Mouse (Mus musculus) midbrain, embryonic 15.5 days (tissue): ENCODE data around the gene Men1. TPM values are rescaled to one million over a fixed set of nuclear protein-coding genes. Genes with fewer than 3 reads are reported as not detected.

Experiments
- ATAC-seq: fragments of 200-750 bp; cut with Nextera tagmentation; replicated peaks from 2 replicates; pipeline ENCODE4 v1.8.0; 2017; ENCODE audit warnings: moderate TSS enrichment
- H3K27ac ChIP-seq: fragments of 300-500 bp; sonication (generic); 2 replicates; pipeline ENCODE4 v1.5.1; 2015; ENCODE audit warnings: mild to moderate bottlenecking, inconsistent platforms
- H3K27me3 ChIP-seq: fragments of 300-500 bp; sonication (generic); replicated peaks from 2 replicates; pipeline ENCODE4 v1.6.1; 2015; ENCODE audit warnings: inconsistent platforms
- H3K36me3 ChIP-seq: fragments of 300-500 bp; sonication (generic); replicated peaks from 2 replicates; pipeline ENCODE4 v1.6.1; 2015; ENCODE audit warnings: inconsistent platforms
- H3K4me1 ChIP-seq: fragments of 300-500 bp; sonication (generic); 2 replicates; pipeline ENCODE4 v1.6.1; 2015; ENCODE audit warnings: inconsistent platforms
- H3K4me2 ChIP-seq: fragments of 300-500 bp; sonication (generic); 2 replicates; pipeline ENCODE4 v1.6.1; 2015; ENCODE audit warnings: inconsistent platforms, mild to moderate bottlenecking, moderate library complexity
- H3K4me3 ChIP-seq: fragments of 300-500 bp; sonication (generic); 2 replicates; pipeline ENCODE4 v1.5.1; 2015; ENCODE audit warnings: mild to moderate bottlenecking, inconsistent platforms
- H3K9ac ChIP-seq: fragments of 300-500 bp; sonication (generic); 2 replicates; pipeline ENCODE4 v1.6.1; 2015; ENCODE audit warnings: mild to moderate bottlenecking, inconsistent platforms
- H3K9me3 ChIP-seq: fragments of 300-500 bp; sonication (generic); 2 replicates; pipeline ENCODE4 v1.6.1; 2016; ENCODE audit warnings: inconsistent platforms
- WGBS: fragments of 180-500 bp; shearing (Covaris S2); methylation state at CpG from one replicate; pipeline ENCODE4 v1.1.7; 2015; ENCODE audit warnings: mixed read lengths; 5-methylcytosine and 5-hydroxymethylcytosine counted together
- polyA plus RNA-seq: library from polyadenylated mRNA; unstranded; fragments of >200 nt; fragmentation: Nextera tagmentation; extraction: Ambion mirVana; gene quantifications from 2 replicates; pipeline ENCODE4 v1.2.1, GENCODE M21; 2015

Gene Men1
- polyA plus RNA-seq, 1 experiment from 2014 or later: 79.8 TPM

- H3K4me1 ChIP-seq: no peaks in the 10 kb centered on the region
- peak overlapping the region; percentile 2; the same call in 1 of the 2 replicates for H3K9ac ChIP-seq
- H3K4me3 ChIP-seq: no peak overlapping the region
- H3K27ac ChIP-seq: no peak overlapping the region
- WGBS: 53% methylated on average over 11 of the region's 11 CpGs
- no peak for ATAC-seq
- H3K9me3 ChIP-seq: no peaks in the 10 kb centered on the region
- no peaks in the 10 kb centered on the region for H3K27me3 ChIP-seq
- H3K36me3 ChIP-seq: peaks cover 44% of the 10 kb centered on the region
- no peak overlapping the region for H3K4me2 ChIP-seq
Observed at GRCm38 (mm10) chr19:6377327-6378040, 42.7 kb downstream of the Men1 start.

GRCm38 (mm10) chr19:6380411-6381166 is 45.8 kb downstream of the Men1 start:
- Histone ChIP-seq H3K9me3 (no peaks in the 10 kb centered on the region), H3K4me3 (no peak overlapping the region), H3K27me3 (no peaks in the 10 kb centered on the region), H3K36me3 (peaks cover 20% of the 10 kb centered on the region), H3K4me2 (no peak overlapping the region), H3K9ac (no peak overlapping the region), H3K4me1 (no peaks in the 10 kb centered on the region), H3K27ac (no peak overlapping the region)
- ATAC-seq: no peak
- 96% methylated on average over 9 of the region's 9 CpGs for WGBS

GRCm38 (mm10) chr19:6381238-6381637 is 46.5 kb downstream of the Men1 start:
- Histone ChIP-seq H3K9ac (no peak overlapping the region), H3K36me3 (peaks cover 13% of the 10 kb centered on the region), H3K27ac (no peak overlapping the region), H3K27me3 (no peaks in the 10 kb centered on the region), H3K9me3 (no peaks in the 10 kb centered on the region), H3K4me2 (no peak overlapping the region), H3K4me3 (no peak overlapping the region), H3K4me1 (no peaks in the 10 kb centered on the region)
- WGBS: 95% methylated on average over 5 of the region's 5 CpGs
- no peak for ATAC-seq

GRCm38 (mm10) chr19:6382323-6382924 is 47.6 kb downstream of the Men1 start:
- H3K4me2 ChIP-seq: no peak overlapping the region
- H3K9me3 ChIP-seq: no peaks in the 10 kb centered on the region
- no peak overlapping the region for H3K27ac ChIP-seq
- H3K4me1 ChIP-seq: no peaks in the 10 kb centered on the region
- no peak overlapping the region for H3K9ac ChIP-seq
- no peaks in the 10 kb centered on the region for H3K27me3 ChIP-seq
- H3K4me3 ChIP-seq: no peak overlapping the region
- H3K36me3 ChIP-seq: peaks cover 2% of the 10 kb centered on the region; the same call in 1 of the 2 replicates
- ATAC-seq: no peak
- 80% methylated on average over 4 of the region's 4 CpGs for WGBS

- Histone ChIP-seq H3K27ac (no peak overlapping the region), H3K27me3 (no peaks in the 10 kb centered on the region), H3K4me3 (no peak overlapping the region), H3K36me3 (no peaks in the 10 kb centered on the region), H3K4me2 (no peak overlapping the region), H3K9me3 (no peaks in the 10 kb centered on the region), H3K9ac (no peak overlapping the region; the same call in 1 of the 2 replicates), H3K4me1 (no peaks in the 10 kb centered on the region)
- WGBS: 38% methylated on average over 5 of the region's 5 CpGs
- no peak for ATAC-seq
Observed at GRCm38 (mm10) chr19:6383470-6383869, 48.7 kb downstream of the Men1 start.

- WGBS: 10% methylated on average over 7 of the region's 7 CpGs
- Histone ChIP-seq H3K4me3 (no peak within 1 kb of the TSS), H3K9ac (no peak within 1 kb of the TSS; the same call in 1 of the 2 replicates), H3K27ac (no peak within 1 kb of the TSS), H3K4me1 (no peaks in the 10 kb centered on the region), H3K27me3 (no peaks in the 10 kb centered on the region), H3K4me2 (no peak within 1 kb of the TSS), H3K36me3 (no peaks in the 10 kb centered on the region), H3K9me3 (no peaks in the 10 kb centered on the region)
- ATAC-seq: no peak
Observed at GRCm38 (mm10) chr19:6384128-6384527, 49.3 kb downstream of the Men1 start, which contains the start of gene Pygm. TSS of gene Pygm (plus strand) at chr19:6384399.

- no peak for ATAC-seq
- Histone ChIP-seq H3K27ac (no peak overlapping the region), H3K27me3 (no peaks in the 10 kb centered on the region), H3K4me1 (peaks cover 6% of the 10 kb centered on the region), H3K9ac (no peak overlapping the region), H3K4me3 (no peak overlapping the region), H3K9me3 (no peaks in the 10 kb centered on the region), H3K4me2 (no peak overlapping the region), H3K36me3 (no peaks in the 10 kb centered on the region)
- WGBS: 83% methylated on average over 11 of the region's 11 CpGs
Observed at GRCm38 (mm10) chr19:6384954-6385353, 50.2 kb downstream of the Men1 start.

GRCm38 (mm10) chr19:6385419-6385818 is 50.6 kb downstream of the Men1 start:
- H3K4me2 ChIP-seq: no peak overlapping the region
- 84% methylated on average over 5 of the region's 5 CpGs for WGBS
- H3K4me1 ChIP-seq: peaks cover 6% of the 10 kb centered on the region
- no peak overlapping the region for H3K9ac ChIP-seq
- no peaks in the 10 kb centered on the region for H3K27me3 ChIP-seq
- H3K9me3 ChIP-seq: no peaks in the 10 kb centered on the region
- no peak overlapping the region for H3K27ac ChIP-seq
- no peak overlapping the region for H3K4me3 ChIP-seq
- H3K36me3 ChIP-seq: no peaks in the 10 kb centered on the region
- no peak for ATAC-seq

- no peaks in the 10 kb centered on the region for H3K36me3 ChIP-seq
- 85% methylated on average over 7 of the region's 7 CpGs for WGBS
- ATAC-seq: no peak
- H3K4me2 ChIP-seq: no peak overlapping the region
- H3K9me3 ChIP-seq: no peaks in the 10 kb centered on the region
- H3K9ac ChIP-seq: no peak overlapping the region
- no peaks in the 10 kb centered on the region for H3K27me3 ChIP-seq
- H3K27ac ChIP-seq: no peak overlapping the region
- peaks cover 6% of the 10 kb centered on the region for H3K4me1 ChIP-seq
- H3K4me3 ChIP-seq: no peak overlapping the region
Observed at GRCm38 (mm10) chr19:6385821-6386220, 51.0 kb downstream of the Men1 start.

- H3K9ac ChIP-seq: no peak overlapping the region
- 65% methylated on average over 9 of the region's 9 CpGs for whole genome bisulfite sequencing
- H3K27ac ChIP-seq: no peak overlapping the region
- H3K4me3 ChIP-seq: no peak overlapping the region
- peaks cover 6% of the 10 kb centered on the region for H3K4me1 ChIP-seq
- H3K4me2 ChIP-seq: no peak overlapping the region
- ATAC-seq: no peak
- no peaks in the 10 kb centered on the region for H3K27me3 ChIP-seq
- no peaks in the 10 kb centered on the region for H3K9me3 ChIP-seq
- H3K36me3 ChIP-seq: no peaks in the 10 kb centered on the region
Observed at GRCm38 (mm10) chr19:6386234-6386633, 51.5 kb downstream of the Men1 start.

- Histone ChIP-seq H3K27ac (no peak overlapping the region), H3K4me3 (no peak overlapping the region), H3K27me3 (no peaks in the 10 kb centered on the region), H3K9ac (no peak overlapping the region), H3K4me1 (peaks cover 6% of the 10 kb centered on the region), H3K36me3 (no peaks in the 10 kb centered on the region), H3K9me3 (no peaks in the 10 kb centered on the region), H3K4me2 (no peak overlapping the region)
- 90% methylated on average over 13 of the region's 13 CpGs for WGBS
- ATAC-seq: no peak
Observed at GRCm38 (mm10) chr19:6388006-6388405, 53.2 kb downstream of the Men1 start.

- Histone ChIP-seq H3K27me3 (no peaks in the 10 kb centered on the region), H3K36me3 (no peaks in the 10 kb centered on the region), H3K4me1 (peaks cover 6% of the 10 kb centered on the region), H3K9me3 (no peaks in the 10 kb centered on the region), H3K4me3 (peak overlapping the region; percentile 34), H3K4me2 (peak overlapping the region; percentile 57), H3K27ac (no peak overlapping the region), H3K9ac (peak overlapping the region; percentile 29)
- WGBS: 12% methylated on average over 16 of the region's 16 CpGs
- peak; percentile 65 for ATAC-seq
Observed at GRCm38 (mm10) chr19:6389803-6390202, 55.0 kb downstream of the Men1 start.
